Mouse (Mus musculus): ENCODE data around the gene Bnip1.

Bnip1 gene

GRCm38 (mm10) chr17:26794744-26795143, 13.9 kb downstream of the Bnip1 start:
- peak; percentile 36 to 56 for DNase-seq

DNA sequence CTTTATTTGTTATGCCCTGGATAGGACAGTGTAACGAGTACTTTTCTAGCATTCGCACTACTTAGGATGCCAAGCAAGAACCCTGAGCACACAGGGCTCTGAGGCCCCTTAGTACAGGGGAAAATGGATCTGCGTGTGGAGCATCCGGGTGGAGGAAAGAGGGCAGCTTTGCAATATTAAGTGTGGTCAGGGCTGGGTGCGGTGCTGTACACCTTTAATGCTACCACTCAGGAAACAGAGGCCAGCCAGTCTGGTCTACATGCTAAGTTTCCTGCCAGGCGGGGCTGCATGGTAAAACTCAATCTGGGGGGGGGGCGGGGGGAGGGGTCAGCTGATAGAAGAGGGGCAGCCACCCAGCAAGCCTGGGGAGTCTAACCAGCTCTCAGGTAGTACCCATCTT, 14.5 kb downstream of the Bnip1 start:
- no peak for DNase-seq

DNA sequence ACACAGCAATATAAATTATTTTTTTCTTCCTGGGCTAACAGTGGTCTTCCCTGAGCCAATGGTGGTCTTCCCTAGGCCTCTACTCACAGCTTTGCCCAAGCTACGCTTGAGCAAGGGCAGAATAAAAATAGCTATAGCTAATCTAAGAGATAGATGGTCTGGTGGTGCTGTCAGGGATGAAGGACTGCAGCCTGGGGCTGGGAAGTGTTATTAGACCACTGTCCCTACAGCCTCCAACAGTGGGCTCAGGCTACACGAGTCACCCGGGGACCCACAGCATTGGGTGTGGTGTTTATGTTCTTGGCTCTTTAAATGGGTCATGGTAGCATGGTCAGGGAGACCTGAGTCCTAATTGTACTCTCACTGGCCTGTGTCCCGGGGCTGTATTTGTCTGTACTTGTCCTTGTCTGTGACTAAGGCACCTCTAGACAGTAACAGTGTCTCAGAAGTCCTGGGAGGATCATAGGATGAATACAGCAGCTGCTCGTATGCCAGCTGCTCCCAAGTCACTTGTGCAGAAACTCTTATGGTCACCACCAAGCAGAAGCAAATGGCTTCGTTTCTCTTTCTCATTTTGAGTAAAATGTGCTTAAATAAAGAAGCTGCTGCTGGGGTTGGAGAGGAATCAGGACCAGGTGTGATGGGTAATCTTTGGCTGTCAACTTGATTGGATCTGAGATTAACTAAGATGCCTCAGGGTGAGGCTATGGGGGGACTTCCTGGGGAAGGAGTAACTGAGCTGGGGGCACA, 16.7 kb downstream of the Bnip1 start:
- DNase-seq: no peak

- DNase-seq: no peak
Observed at GRCm38 (mm10) chr17:26802886-26803285, 22.0 kb downstream of the Bnip1 start.

GRCm38 (mm10) chr17:26812607-26813006, 31.7 kb downstream of the Bnip1 start:
- no peak for DNase-seq

- no peak for DNase-seq
Observed at GRCm38 (mm10) chr17:26813497-26813896, 32.6 kb downstream of the Bnip1 start.

DNA sequence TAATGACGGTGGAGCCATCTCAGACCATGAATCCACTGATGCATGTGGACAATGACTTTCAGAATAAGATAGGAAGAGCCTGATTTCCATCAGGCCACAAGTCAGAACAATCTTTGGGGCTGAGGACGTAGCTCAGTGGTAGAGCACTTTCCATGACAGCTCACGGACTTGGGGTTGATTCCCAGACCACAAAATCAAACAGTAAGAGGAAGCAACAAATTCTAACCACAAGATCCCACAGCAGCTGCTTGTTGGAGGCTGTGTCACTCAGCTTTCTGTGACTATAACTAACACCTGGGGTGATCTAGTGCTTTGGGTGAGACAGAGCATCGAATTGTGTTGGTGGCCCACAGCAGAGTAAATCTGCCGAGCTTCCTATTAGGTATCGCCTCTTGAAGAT, 35.9 kb downstream of the Bnip1 start:
- DNase-seq: no peak

- DNase-seq: no peak
Observed at GRCm38 (mm10) chr17:26817776-26818175, 36.9 kb downstream of the Bnip1 start.

- DNase-seq: no peak
Observed at GRCm38 (mm10) chr17:26826131-26826530, 45.3 kb downstream of the Bnip1 start.

DNA sequence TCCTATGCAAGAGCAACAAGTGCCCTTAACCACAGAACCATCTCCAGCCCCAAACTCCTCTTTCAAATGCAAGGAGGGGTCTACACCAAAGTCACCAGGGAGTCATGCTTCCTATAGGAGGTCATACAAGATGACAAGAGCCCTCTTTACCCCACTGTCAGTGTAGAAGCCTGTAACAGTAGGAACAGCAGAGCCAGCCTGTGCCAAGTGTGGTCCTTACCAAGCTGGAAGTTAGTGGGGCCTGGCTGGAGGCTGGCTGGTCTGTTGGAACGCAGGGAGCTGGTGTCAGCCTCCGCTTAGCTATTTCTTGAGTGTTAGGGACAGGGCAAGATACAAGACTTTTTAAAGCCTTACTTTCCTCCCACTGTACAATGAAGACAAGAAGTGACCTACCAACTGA, 52.9 kb downstream of the Bnip1 start:
- DNase-seq: no peak

DNA sequence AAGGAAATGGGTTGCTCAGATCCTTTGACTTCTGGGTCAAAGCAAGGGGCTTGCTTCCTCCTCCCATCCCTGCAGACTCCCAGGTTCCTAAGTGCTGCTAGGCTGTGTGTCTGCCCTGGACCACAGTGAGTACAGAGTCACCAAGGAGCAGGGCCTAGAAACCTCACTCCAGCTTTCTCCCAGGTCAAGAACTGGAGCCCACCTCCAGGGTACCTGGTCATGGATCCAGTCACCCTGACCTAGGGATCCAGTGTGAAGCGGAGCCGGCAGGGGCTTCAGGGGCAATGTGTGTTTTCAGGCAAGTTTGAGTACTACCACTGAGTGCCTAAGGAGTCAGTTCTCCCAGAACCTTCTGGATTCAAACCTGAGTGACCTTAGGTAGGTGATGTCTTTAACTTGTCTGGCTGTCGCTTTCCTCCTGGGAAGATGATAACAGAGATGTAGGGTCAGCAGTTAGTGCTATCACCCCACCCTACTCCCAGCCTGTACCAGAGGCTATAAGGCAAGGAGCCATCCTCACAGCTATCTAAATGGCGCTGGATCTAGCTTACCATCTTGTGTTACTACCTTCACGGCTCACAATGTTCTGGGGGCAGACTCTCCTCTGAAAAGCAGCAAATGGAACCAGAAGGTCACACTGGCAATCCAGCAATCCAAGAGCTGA, 53.6 kb downstream of the Bnip1 start:
- DNase-seq: no peak

DNA sequence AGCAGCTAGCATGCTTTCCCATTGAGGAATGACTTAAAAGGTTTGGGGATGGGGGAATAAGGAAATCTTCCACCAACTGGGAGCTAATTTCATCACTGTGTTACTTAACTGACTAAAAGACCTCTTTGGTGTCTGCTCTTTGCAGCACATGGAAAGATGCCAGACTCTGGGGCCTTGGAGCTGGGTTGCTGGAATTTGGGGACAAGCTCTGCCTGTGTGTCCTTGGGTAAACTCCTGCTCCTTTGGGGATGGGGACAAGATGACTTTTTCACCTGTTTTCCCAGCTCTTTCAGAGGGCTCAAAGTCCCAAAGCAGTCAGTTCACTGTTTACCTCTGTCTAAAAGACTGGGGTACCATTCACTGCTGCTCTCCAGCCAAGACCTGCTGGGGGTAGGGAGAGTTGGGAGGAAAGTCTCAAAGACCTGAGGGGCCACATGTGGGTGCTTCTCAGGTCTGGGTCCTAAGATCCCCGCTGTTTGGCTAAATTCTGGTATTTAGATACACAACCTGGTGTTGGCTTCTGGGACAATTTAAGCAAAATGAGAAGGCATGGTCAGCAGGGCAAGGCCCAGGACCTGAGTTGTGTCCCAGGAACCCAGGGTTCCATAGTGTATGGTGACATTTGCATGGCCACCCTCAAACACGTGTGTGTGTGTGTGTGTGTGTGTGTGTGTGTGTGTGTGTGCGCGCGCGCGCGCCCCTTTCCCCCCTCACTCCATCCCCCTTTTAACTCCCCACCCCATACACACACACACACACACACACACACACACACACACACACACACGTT, 54.3 kb downstream of the Bnip1 start:
- no peak for DNase-seq

DNA sequence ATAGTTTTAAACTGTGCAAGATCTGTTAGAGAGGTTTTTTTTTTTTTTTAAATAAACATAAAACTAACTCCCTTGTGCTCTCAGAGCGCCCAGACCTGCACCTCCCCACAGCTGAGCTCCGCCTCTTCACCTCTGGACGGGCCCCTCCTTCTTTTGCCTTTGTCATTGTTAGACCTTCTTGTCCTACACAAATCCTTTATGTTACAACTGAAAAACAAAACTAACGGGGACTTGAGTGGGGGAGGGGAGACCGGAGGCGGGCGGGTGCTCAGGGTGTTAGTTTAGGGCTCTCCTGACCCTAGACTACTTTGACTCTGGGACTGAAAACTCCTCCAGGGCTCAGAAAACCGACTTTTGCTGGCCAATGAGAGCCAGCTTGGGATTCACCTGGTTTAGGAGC, 55.1 kb downstream of the Bnip1 start:
- no peak for DNase-seq

- DNase-seq: no peak
Observed at GRCm38 (mm10) chr17:26836377-26836776, 55.5 kb downstream of the Bnip1 start.

DNA sequence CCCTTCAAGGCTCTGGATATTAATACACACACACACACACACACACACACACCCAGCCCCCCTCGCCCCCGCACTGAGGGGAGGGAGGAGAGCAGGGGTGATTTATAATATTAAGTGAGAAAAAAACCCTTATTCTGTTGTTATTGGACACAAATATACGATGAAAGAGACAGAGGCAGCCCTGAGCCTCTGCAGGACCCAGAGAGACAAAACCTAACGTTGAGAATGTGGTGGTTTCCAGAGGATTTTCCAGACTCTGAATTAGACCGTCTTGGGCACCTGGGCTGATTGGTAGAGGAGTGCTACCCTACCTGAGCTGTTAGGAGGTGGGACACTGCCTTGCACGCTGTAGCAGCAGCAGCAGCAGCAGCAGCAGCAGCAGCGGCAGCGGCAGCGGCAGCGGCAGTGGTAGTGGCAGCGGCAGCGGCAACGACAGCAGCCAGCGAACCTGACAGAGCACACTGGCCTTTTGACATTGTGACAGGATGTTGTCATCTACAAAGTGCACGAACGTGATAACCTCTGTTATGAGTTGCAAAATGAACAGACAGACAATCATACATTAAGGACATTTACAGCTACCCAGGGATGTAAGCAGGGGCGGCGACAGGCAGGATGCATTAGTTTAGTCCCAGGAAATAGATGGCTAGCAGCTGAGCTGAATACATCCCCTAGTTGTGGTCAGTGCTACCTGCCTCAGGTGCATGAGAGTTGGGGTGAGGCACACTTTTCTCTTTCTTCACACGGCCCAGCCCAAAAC, 56.1 kb downstream of the Bnip1 start:
- no peak for DNase-seq

DNA sequence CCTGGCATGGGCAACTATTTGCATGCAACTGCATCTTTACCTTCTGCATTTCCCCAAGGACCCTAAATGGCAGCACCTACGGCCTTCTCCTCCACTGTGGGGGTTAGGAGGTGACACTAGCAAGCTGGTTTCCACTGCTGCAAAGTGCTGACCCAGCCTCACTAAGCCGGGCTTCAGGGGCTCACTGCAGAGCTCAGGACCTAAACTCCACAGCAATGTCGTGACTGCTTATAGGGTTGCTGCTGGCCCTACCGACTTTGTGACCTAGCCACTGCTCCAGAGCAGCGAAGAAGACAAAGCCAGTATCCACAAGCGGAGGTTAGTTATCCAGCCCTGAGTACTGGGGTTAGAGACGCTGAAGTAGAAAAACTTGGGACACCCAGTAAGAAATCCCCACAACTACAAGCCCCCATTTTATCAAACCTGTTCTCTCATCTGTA, 56.7 kb downstream of the Bnip1 start:
- DNase-seq: no peak

GRCm38 (mm10) chr17:26838191-26838910, 57.5 kb downstream of the Bnip1 start:
- DNase-seq: no peak

GRCm38 (mm10) chr17:26838911-26839717, 58.2 kb downstream of the Bnip1 start:
- no peak for DNase-seq

DNA sequence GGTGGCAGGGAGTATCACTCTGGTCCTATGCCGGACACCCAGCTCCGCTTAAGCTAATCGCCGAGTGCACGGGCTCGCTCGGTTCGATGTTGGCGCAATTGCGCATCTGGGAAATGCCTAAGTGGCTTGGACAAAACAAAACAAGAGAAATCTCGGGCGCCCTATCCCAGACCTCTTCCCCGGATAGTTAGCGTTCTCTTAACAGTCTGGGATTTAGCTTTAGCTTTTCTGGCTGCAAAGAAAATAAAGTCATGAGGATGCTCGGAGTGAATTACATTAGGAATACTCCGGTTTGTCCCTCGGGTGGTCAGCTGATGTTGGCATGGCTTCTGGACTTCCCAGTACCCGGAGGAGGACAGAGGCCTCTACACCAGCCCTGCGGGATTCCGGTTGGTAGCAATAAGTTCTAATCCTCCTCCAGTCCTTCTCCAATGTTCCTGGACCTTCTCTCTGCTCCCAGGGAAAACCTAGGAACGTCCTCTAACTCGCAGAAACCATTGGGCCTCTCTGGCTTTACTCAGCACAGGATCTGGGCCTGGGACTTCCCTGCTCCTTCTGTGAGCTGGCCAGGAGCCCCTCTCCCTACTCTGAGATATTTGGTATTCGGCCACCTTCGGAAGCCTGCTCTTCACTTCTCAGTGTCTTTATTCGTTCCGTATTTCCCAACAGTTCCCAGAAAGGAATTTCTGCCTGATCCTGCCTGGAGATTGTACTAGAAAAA, 59.0 kb downstream of the Bnip1 start:
- DNase-seq: no peak

- no peak for DNase-seq
Observed at GRCm38 (mm10) chr17:26840439-26840780, 59.5 kb downstream of the Bnip1 start.

Data from cerebellum, postnatal 25 days (tissue).